Mouse (Mus musculus) bone marrow macrophage, adult 2 months (primary cell): ENCODE measurements around the gene Kif19a.

Source experiments
- CTCF ChIP-seq: IDR thresholded peaks from 2 replicates; pipeline ENCODE4 v1.5.1; 2012; ENCODE audit warnings: low read depth, mild to moderate bottlenecking, low read length, moderate library complexity
- POLR2A ChIP-seq: IDR thresholded peaks from 2 replicates; pipeline ENCODE4 v1.6.1; 2012; ENCODE audit warnings: mild to moderate bottlenecking, low read depth, low read length, borderline replicate concordance

DNA sequence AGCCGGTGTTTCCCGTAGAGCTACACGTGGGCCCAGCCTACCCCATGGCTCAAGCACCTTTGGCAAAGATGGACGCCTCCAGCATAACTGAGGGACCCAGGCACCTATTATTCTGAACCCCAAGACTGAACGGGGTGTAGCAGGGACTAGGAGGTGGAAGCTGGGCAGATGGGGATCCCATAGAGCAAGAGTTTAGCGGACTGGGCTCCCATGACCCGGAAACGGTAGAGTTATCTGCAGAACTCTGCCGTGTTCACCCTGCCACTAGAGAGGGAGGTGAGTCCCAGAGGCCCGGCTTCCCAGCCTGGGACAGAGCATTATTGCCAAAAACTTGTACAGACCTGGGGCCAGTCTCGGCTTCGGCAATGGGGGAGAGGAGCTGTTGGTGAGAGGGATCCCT lies 25.0 kb downstream of the Kif19a start:
- no peak for TF ChIP-seq POLR2A
- no peak for TF ChIP-seq CTCF
